Mouse (Mus musculus): ENCODE measurements around the gene Amz2. TPM values are rescaled to one million over a fixed set of nuclear protein-coding genes. Genes with fewer than 3 reads are reported as not detected.

Gene Amz2
- polyA plus RNA-seq, 1 experiment from 2014 or later: 28.5 TPM

- Histone ChIP-seq H3K36me3 (ENCODE audit: inconsistent target) (0 out of 2 replicates have a peak, but pooled peaks cover 12% of the 10 kb centered on the region), H3K27ac (0 out of 2 replicates have a peak overlapping the region, but pooled peaks have one; percentile 24), H3K79me2 (ENCODE audit: inconsistent target) (no peaks in the 10 kb centered on the region), H3K4me3 (ENCODE audit: inconsistent target) (peak overlapping the region; percentile 59; the same call in 1 of the 2 replicates)
- WGBS (ENCODE audit: missing documents): 56% methylated on average over 3 of the region's 5 CpGs
Observed at GRCm38 (mm10) chr11:109439209-109439608, 13.5 kb downstream of the Amz2 start.

GRCm38 (mm10) chr11:109439829-109440340, 14.1 kb downstream of the Amz2 start:
- no peaks in the 10 kb centered on the region for H3K79me2 ChIP-seq (ENCODE audit: inconsistent target)
- 0 out of 2 replicates have a peak overlapping the region, but pooled peaks have one; percentile 24 for H3K27ac ChIP-seq
- H3K4me3 ChIP-seq (ENCODE audit: inconsistent target): peak overlapping the region; percentile 59
- 2% methylated on average over 30 of the region's 32 CpGs for WGBS (ENCODE audit: missing documents)
- H3K36me3 ChIP-seq (ENCODE audit: inconsistent target): 0 out of 2 replicates have a peak, but pooled peaks cover 10% of the 10 kb centered on the region

GRCm38 (mm10) chr11:109440641-109441040, 14.9 kb downstream of the Amz2 start:
- H3K36me3 ChIP-seq (ENCODE audit: inconsistent target): 0 out of 2 replicates have a peak, but pooled peaks cover 5% of the 10 kb centered on the region
- no peaks in the 10 kb centered on the region for H3K79me2 ChIP-seq (ENCODE audit: inconsistent target)
- 69% methylated on average over 4 of the region's 4 CpGs for WGBS (ENCODE audit: missing documents)
- H3K27ac ChIP-seq: no peak overlapping the region
- peak overlapping the region; percentile 59 for H3K4me3 ChIP-seq (ENCODE audit: inconsistent target)

- no peaks in the 10 kb centered on the region for H3K79me2 ChIP-seq (ENCODE audit: inconsistent target)
- H3K4me3 ChIP-seq (ENCODE audit: inconsistent target): no peak overlapping the region
- 80% methylated on average over 3 of the region's 3 CpGs for WGBS (ENCODE audit: missing documents)
- H3K27ac ChIP-seq: no peak overlapping the region
- 0 out of 2 replicates have a peak, but pooled peaks cover 5% of the 10 kb centered on the region for H3K36me3 ChIP-seq (ENCODE audit: inconsistent target)
Observed at GRCm38 (mm10) chr11:109441119-109441518, 15.4 kb downstream of the Amz2 start.

GRCm38 (mm10) chr11:109442166-109442730, 16.5 kb downstream of the Amz2 start:
- Histone ChIP-seq H3K4me3 (ENCODE audit: inconsistent target) (no peak overlapping the region), H3K36me3 (ENCODE audit: inconsistent target) (no peaks in the 10 kb centered on the region), H3K27ac (no peak overlapping the region), H3K79me2 (ENCODE audit: inconsistent target) (no peaks in the 10 kb centered on the region; the same call in 1 of the 2 replicates)
- WGBS (ENCODE audit: missing documents): 63% methylated on average over 5 of the region's 5 CpGs

- H3K4me3 ChIP-seq (ENCODE audit: inconsistent target): no peak overlapping the region
- H3K79me2 ChIP-seq (ENCODE audit: inconsistent target): no peaks in the 10 kb centered on the region; the same call in 1 of the 2 replicates
- no peak overlapping the region for H3K27ac ChIP-seq
- WGBS (ENCODE audit: missing documents): 89% methylated on average over 8 of the region's 8 CpGs
- H3K36me3 ChIP-seq (ENCODE audit: inconsistent target): no peaks in the 10 kb centered on the region
Observed at GRCm38 (mm10) chr11:109443468-109444263, 17.9 kb downstream of the Amz2 start.

- WGBS (ENCODE audit: missing documents): 72% methylated on average over 7 of the region's 7 CpGs
- Histone ChIP-seq H3K36me3 (ENCODE audit: inconsistent target) (no peaks in the 10 kb centered on the region), H3K79me2 (ENCODE audit: inconsistent target) (no peaks in the 10 kb centered on the region; the same call in 1 of the 2 replicates), H3K27ac (no peak overlapping the region), H3K4me3 (ENCODE audit: inconsistent target) (no peak overlapping the region)
Observed at GRCm38 (mm10) chr11:109444600-109444999, 18.9 kb downstream of the Amz2 start.

GRCm38 (mm10) chr11:109445438-109446035, 19.8 kb downstream of the Amz2 start:
- WGBS (ENCODE audit: missing documents): 66% methylated on average over 13 of the region's 13 CpGs
- Histone ChIP-seq H3K79me2 (ENCODE audit: inconsistent target) (no peaks in the 10 kb centered on the region; the same call in 1 of the 2 replicates), H3K36me3 (ENCODE audit: inconsistent target) (no peaks in the 10 kb centered on the region), H3K27ac (no peak overlapping the region), H3K4me3 (ENCODE audit: inconsistent target) (no peak overlapping the region)

- H3K27ac ChIP-seq: no peak overlapping the region
- H3K4me3 ChIP-seq (ENCODE audit: inconsistent target): no peak overlapping the region
- peaks cover 51% of the 10 kb centered on the region for H3K36me3 ChIP-seq (ENCODE audit: inconsistent target)
- 91% methylated on average over 11 of the region's 11 CpGs for WGBS (ENCODE audit: missing documents)
- H3K79me2 ChIP-seq (ENCODE audit: inconsistent target): peaks cover 21% of the 10 kb centered on the region; the same call in 1 of the 2 replicates
Observed at GRCm38 (mm10) chr11:109451169-109451568, 25.4 kb downstream of the Amz2 start.

GRCm38 (mm10) chr11:109456261-109456660, 30.5 kb downstream of the Amz2 start:
- Histone ChIP-seq H3K4me3 (ENCODE audit: inconsistent target) (no peak overlapping the region), H3K79me2 (ENCODE audit: inconsistent target) (peaks cover 46% of the 10 kb centered on the region; the same call in 1 of the 2 replicates), H3K27ac (no peak overlapping the region), H3K36me3 (ENCODE audit: inconsistent target) (peaks cover 94% of the 10 kb centered on the region)
- WGBS (ENCODE audit: missing documents): 100% methylated on average over 5 of the region's 5 CpGs

GRCm38 (mm10) chr11:109458165-109458564, 32.4 kb downstream of the Amz2 start:
- H3K27ac ChIP-seq: no peak overlapping the region
- no peak overlapping the region for H3K4me3 ChIP-seq (ENCODE audit: inconsistent target)
- peaks cover 65% of the 10 kb centered on the region; the same call in 1 of the 2 replicates for H3K79me2 ChIP-seq (ENCODE audit: inconsistent target)
- WGBS (ENCODE audit: missing documents): 93% methylated on average over 11 of the region's 11 CpGs
- H3K36me3 ChIP-seq (ENCODE audit: inconsistent target): peaks cover 93% of the 10 kb centered on the region

- 80% methylated on average over 5 of the region's 5 CpGs for WGBS (ENCODE audit: missing documents)
- H3K79me2 ChIP-seq (ENCODE audit: inconsistent target): peaks cover 74% of the 10 kb centered on the region
- peaks cover 82% of the 10 kb centered on the region for H3K36me3 ChIP-seq (ENCODE audit: inconsistent target)
- H3K27ac ChIP-seq: no peak overlapping the region
- no peak overlapping the region for H3K4me3 ChIP-seq (ENCODE audit: inconsistent target)
Observed at GRCm38 (mm10) chr11:109460586-109460985, 34.8 kb downstream of the Amz2 start.

GRCm38 (mm10) chr11:109465068-109465467, 39.3 kb downstream of the Amz2 start:
- no peak overlapping the region for H3K4me3 ChIP-seq (ENCODE audit: inconsistent target)

GRCm38 (mm10) chr11:109466987-109467386, 41.2 kb downstream of the Amz2 start:
- no peak overlapping the region for H3K4me3 ChIP-seq (ENCODE audit: inconsistent target)
- H3K27ac ChIP-seq: no peak overlapping the region
- peaks cover 100% of the 10 kb centered on the region for H3K79me2 ChIP-seq (ENCODE audit: inconsistent target)
- WGBS (ENCODE audit: missing documents): 92% methylated on average over 8 of the region's 8 CpGs
- peaks cover 24% of the 10 kb centered on the region for H3K36me3 ChIP-seq (ENCODE audit: inconsistent target)

More at GRCm38 (mm10) chr11:109465068-109465467, 39.3 kb downstream of the Amz2 start:
- WGBS (ENCODE audit: missing documents): 96% methylated on average over 4 of the region's 4 CpGs
- Histone ChIP-seq H3K27ac (no peak overlapping the region), H3K36me3 (ENCODE audit: inconsistent target) (peaks cover 42% of the 10 kb centered on the region), H3K79me2 (ENCODE audit: inconsistent target) (peaks cover 96% of the 10 kb centered on the region)

Data from macrophage (primary cell).